Mouse (Mus musculus): ENCODE data around the gene Tubb3.

The Tubb3 gene

GRCm38 (mm10) chr8:123411246-123411645, at the start of gene Tubb3:
Gene Tubb3 (plus strand): TSS chr8:123411424.
- DNase-seq (ENCODE audit: low spot score) = no peak

GRCm38 (mm10) chr8:123373403-123374238, 37.6 kb upstream of the Tubb3 start, which contains the start of gene Tcf25:
Gene Tcf25 (plus strand): TSS chr8:123373753.
- DNase-seq (ENCODE audit: low spot score) = peak; percentile 86

- peak; percentile 92 for DNase-seq (ENCODE audit: low spot score)
Measured at GRCm38 (mm10) chr8:123374239-123374578, 37.0 kb upstream of the Tubb3 start.

GRCm38 (mm10) chr8:123375701-123376100, 35.5 kb upstream of the Tubb3 start:
- no peak for DNase-seq (ENCODE audit: low spot score)

- DNase-seq (ENCODE audit: low spot score) = no peak
Measured at GRCm38 (mm10) chr8:123376106-123376505, 35.1 kb upstream of the Tubb3 start.

- no peak for DNase-seq (ENCODE audit: low spot score)
Measured at GRCm38 (mm10) chr8:123381711-123382110, 29.5 kb upstream of the Tubb3 start.

- no peak for DNase-seq (ENCODE audit: low spot score)
Measured at GRCm38 (mm10) chr8:123382516-123382915, 28.7 kb upstream of the Tubb3 start.

- DNase-seq (ENCODE audit: low spot score) = no peak
Measured at GRCm38 (mm10) chr8:123384883-123385540, 26.2 kb upstream of the Tubb3 start.

- DNase-seq (ENCODE audit: low spot score) = no peak
Measured at GRCm38 (mm10) chr8:123387041-123387440, 24.2 kb upstream of the Tubb3 start.

GRCm38 (mm10) chr8:123387801-123388200, 23.4 kb upstream of the Tubb3 start:
- DNase-seq (ENCODE audit: low spot score) = no peak

- no peak for DNase-seq (ENCODE audit: low spot score)
Measured at GRCm38 (mm10) chr8:123389026-123389425, 22.2 kb upstream of the Tubb3 start.

GRCm38 (mm10) chr8:123398308-123398707, 12.9 kb upstream of the Tubb3 start:
- DNase-seq (ENCODE audit: low spot score) = no peak

- no peak for DNase-seq (ENCODE audit: low spot score)
Measured at GRCm38 (mm10) chr8:123401936-123402335, 9.3 kb upstream of the Tubb3 start.

GRCm38 (mm10) chr8:123402730-123403326, 8.4 kb upstream of the Tubb3 start:
- no peak for DNase-seq (ENCODE audit: low spot score)

GRCm38 (mm10) chr8:123404521-123404920, 6.7 kb upstream of the Tubb3 start:
- DNase-seq (ENCODE audit: low spot score) = no peak

- peak; percentile 34 for DNase-seq (ENCODE audit: low spot score)
Measured at GRCm38 (mm10) chr8:123406786-123407185, 4.4 kb upstream of the Tubb3 start, which contains the start of gene Mc1r. Gene Mc1r (plus strand): TSS chr8:123407107.

GRCm38 (mm10) chr8:123407612-123408011, 3.6 kb upstream of the Tubb3 start:
- no peak for DNase-seq (ENCODE audit: low spot score)

- no peak for DNase-seq (ENCODE audit: low spot score)
Measured at GRCm38 (mm10) chr8:123408586-123409544, 2.4 kb upstream of the Tubb3 start.

- DNase-seq (ENCODE audit: low spot score) = no peak
Measured at GRCm38 (mm10) chr8:123410049-123410587, 1.1 kb upstream of the Tubb3 start.

GRCm38 (mm10) chr8:123410788-123411187, 436 bp upstream of the Tubb3 start:
- no peak for DNase-seq (ENCODE audit: low spot score)

- DNase-seq (ENCODE audit: low spot score) = no peak
Measured at GRCm38 (mm10) chr8:123411781-123412327, 630 bp downstream of the Tubb3 start.
